Mouse (Mus musculus): ENCODE results near the gene Dok4.

DNA sequence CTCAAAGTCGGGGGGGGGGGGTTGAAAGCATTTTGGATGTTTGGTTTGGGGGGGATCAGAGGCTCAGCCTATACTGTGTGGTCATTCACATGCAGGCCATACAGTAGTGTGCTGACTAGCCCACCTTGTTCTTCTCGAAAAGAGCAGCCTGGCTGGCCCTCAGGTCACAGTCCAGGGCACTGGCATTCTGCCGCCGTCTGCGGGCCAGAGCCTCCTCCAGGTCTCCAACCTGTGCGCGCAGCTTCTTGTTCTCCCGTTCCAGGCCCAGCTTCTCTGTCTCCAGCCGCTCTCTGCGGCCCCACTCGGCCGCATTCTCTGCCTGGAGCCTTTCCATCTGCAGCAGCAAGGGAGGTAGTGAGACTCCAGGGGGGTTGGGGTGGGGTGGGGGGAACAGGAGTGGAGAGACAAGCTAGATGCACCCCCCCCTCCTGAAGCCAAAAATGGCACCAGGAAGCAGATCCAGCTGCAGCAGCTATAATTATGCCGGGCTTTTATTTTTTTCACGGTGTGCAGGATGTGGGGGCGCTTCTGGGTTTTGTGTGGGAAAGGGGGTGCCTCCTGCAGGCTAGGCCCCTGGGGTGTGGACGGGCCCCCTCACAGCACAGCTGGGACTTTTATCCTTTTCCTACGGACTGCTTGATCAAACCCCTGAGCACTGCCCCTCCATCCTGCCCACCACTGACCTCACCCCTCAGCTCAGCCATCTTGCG is 31.6 kb upstream of the Dok4 start:
- TF ChIP-seq POLR2A (IDR thresholded peaks at IDR 0.05; ENCODE audit: insufficient read length, low read depth) (no peak), SRF (IDR thresholded peaks at IDR 0.05; ENCODE audit: control insufficient read depth, insufficient read length, low read depth) (no peak)
